Mouse (Mus musculus): ENCODE results near the gene 1600002K03Rik.

DNA sequence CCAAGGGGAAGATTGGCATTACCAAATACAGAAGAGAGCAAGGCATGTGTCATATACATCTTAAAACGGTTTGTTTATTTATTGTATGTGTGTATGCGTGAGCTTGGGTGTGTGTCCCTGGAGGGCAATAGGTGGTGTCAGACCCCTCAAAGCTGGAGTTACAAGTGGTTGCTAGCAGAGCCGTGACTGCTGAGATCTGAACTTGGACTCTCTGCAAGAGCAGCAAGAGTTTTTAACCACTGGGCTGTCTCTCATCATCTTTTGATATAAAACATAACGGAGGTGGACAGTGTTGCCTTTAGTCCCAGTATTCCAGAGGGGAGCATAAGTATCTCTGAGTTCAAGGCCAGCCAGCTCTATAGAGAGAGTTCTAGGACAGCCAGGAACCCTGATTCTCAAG is 35.5 kb downstream of the 1600002K03Rik start:
- TF ChIP-seq CTCF (IDR thresholded peaks at IDR 0.05; ENCODE audit: low read depth, low read length): no peak
- TF ChIP-seq GATA1 (IDR thresholded peaks at IDR 0.05; ENCODE audit: borderline replicate concordance, low read length): no peak

All from G1E (cell line).